Mouse (Mus musculus) right cerebral cortex, postnatal 25 days (tissue): ENCODE data around the gene Il17rd.

ENCODE experiments used
- DNase-seq: peaks from one replicate; pipeline ENCODE4 v3.0.0; 2022

Gene Il17rd

GRCm38 (mm10) chr14:27150011-27150640 lies 111.4 kb downstream of the Il17rd start:
- DNase-seq, result no peak

GRCm38 (mm10) chr14:27151432-27151831 lies 112.7 kb downstream of the Il17rd start:
- no peak for DNase-seq

DNA sequence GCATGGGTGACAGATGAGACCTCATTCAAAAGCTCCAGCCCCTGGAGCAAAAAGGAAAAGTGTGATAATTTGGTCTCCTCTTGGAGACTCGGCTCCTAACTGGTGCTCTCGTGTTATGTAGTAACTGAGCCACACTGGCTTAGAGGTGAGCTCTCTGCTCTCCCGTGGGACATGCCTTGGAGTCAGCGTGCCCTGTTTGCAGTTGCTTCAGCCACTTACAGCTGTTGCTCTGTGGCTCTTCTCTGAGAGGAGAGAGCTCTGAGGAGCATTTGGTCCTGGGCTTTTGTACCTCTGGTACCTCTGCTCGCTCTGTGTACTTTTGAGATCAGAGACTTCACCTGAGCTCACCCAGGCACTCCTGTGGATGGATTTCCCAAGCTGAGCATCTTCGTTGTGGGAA lies 116.3 kb downstream of the Il17rd start:
- DNase-seq, result no peak

GRCm38 (mm10) chr14:27156032-27156431 lies 117.3 kb downstream of the Il17rd start:
- DNase-seq, result no peak
